Mouse (Mus musculus) CH12.LX (cell line): ENCODE data around the gene Pfkp.
A peak's percentile ranks its signal among the peaks of the same experiment; 100 is the strongest.

Experiments used
- CHD2 ChIP-seq: IDR thresholded peaks from 2 replicates; pipeline ENCODE4 v1.6.1; 2011; ENCODE audit warnings: low read length, improper control_type of control experiment
- CTCF ChIP-seq, 2 experiments: IDR thresholded peaks in 1 of 2; conservative IDR thresholded peaks in 1 of 2; 2 replicates each; pipeline ENCODE4 v1.5.1; 2011 to 2012; ENCODE audit warnings: low read depth in 2 of 2, low read length in 2 of 2, improper control_type of control experiment in 1 of 2, inconsistent platforms in 1 of 2, mild to moderate bottlenecking in 1 of 2, moderate library complexity in 1 of 2
- EP300 ChIP-seq: IDR thresholded peaks from 2 replicates; pipeline ENCODE4 v1.6.1; 2011; ENCODE audit warnings: low read length, improper control_type of control experiment
- HCFC1 ChIP-seq: IDR thresholded peaks from 2 replicates; pipeline ENCODE4 v1.6.1; 2012; ENCODE audit warnings: low read depth, mild to moderate bottlenecking, inconsistent platforms, low read length, improper control_type of control experiment
- KAT2A ChIP-seq: IDR thresholded peaks from 2 replicates; pipeline ENCODE4 v1.6.1; 2012; ENCODE audit warnings: low read length, improper control_type of control experiment, inconsistent platforms; ENCODE audit not compliant: insufficient replicate concordance
- MEF2A ChIP-seq: IDR thresholded peaks from 2 replicates; pipeline ENCODE4 v1.6.1; 2014; ENCODE audit warnings: low read depth, mild to moderate bottlenecking, inconsistent platforms, low read length, improper control_type of control experiment, borderline replicate concordance
- MXI1 ChIP-seq: IDR thresholded peaks from 2 replicates; pipeline ENCODE4 v1.6.1; 2011; ENCODE audit warnings: mild to moderate bottlenecking, low read depth, low read length, improper control_type of control experiment
- POLR2A ChIP-seq: IDR thresholded peaks from 2 replicates; pipeline ENCODE4 v1.6.1; 2011; ENCODE audit warnings: low read depth, mild to moderate bottlenecking, improper control_type of control experiment, low read length
- POLR2AphosphoS2 ChIP-seq: IDR thresholded peaks from 2 replicates; pipeline ENCODE4 v1.6.1; 2011; ENCODE audit warnings: low read depth, low read length, improper control_type of control experiment
- TCF12 ChIP-seq: IDR thresholded peaks from 2 replicates; pipeline ENCODE4 v1.6.1; 2014; ENCODE audit warnings: low read depth, mild to moderate bottlenecking, inconsistent platforms, low read length, improper control_type of control experiment

DNA sequence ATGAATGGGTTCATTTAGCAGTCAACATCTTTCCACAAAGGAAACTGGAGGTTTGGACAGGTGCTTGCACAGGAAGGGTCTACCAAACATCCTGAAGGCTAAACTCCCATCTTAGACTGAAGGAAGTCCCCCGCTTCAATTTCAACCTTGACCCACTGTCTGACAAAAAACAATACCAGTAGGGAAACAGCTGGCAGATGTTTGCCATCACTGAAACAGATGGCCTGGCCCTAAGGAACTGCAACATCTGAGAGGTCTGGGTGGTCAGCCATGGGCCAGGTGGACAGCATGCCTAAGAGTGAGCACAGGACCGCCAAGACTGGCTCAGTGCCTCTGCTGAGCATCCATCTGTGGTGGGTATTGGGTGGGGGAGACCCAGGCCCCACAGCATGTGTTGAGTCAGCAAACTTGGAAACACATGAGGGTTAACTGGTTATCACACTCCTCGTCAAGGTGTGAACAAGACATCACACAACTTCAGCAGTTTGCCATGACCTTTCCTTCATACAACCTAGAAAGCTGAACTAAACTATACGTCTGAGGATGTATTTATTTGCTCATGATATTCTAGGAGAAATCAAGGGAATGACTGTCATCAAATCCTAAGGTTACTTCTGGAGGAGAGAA lies 65.0 kb downstream of the Pfkp start:
- no peak for TF ChIP-seq CTCF (conservative IDR thresholded peaks at IDR 0.05 in 1 of 2, IDR thresholded peaks at IDR 0.05 in 1 of 2; ENCODE audit: low read depth in 2 of 2, low read length in 2 of 2)
- 0 out of 2 replicates have a peak, but pooled peaks have one; percentile 57 for TF ChIP-seq KAT2A
- TF ChIP-seq HCFC1, result no peak
- peak; percentile 90 for TF ChIP-seq MXI1
- TF ChIP-seq EP300, result peak; percentile 93
- TF ChIP-seq CHD2, result peak; percentile 81
- no peak for TF ChIP-seq POLR2A
- peak; percentile 90 for TF ChIP-seq MEF2A
- peak; percentile 99 for TF ChIP-seq TCF12
- 0 out of 2 replicates have a peak, but pooled peaks have one; percentile 47 for TF ChIP-seq POLR2AphosphoS2
